Mouse (Mus musculus) mature B cell (primary cell): ENCODE data around the gene Slc22a4.
"Not testable (repeated sequence)": the region's sequence is repeated elsewhere in the genome, so short reads cannot be mapped to it uniquely, and the experiment has no call there.

Experiments
- in situ Hi-C: fragments of 300-500 bp; cut with MboI; formaldehyde crosslinking; loops from 2 replicates; pipeline ENCODE4 v1.14.3; 2019

The Slc22a4 gene

GRCm38 (mm10) chr11:54057428-54057827, 29.5 kb upstream of the Slc22a4 start:
- in situ Hi-C loops: no loop called here

GRCm38 (mm10) chr11:54056132-54056531, 28.2 kb upstream of the Slc22a4 start:
- in situ Hi-C loops: no loop called here

GRCm38 (mm10) chr11:54054257-54054656, 26.4 kb upstream of the Slc22a4 start:
- in situ Hi-C loops: no loop called here

GRCm38 (mm10) chr11:54053090-54053489, 25.2 kb upstream of the Slc22a4 start:
- in situ Hi-C loops: no loop called here

GRCm38 (mm10) chr11:54052128-54052527, 24.2 kb upstream of the Slc22a4 start:
- in situ Hi-C loops: no loop called here

GRCm38 (mm10) chr11:54051161-54051560, 23.3 kb upstream of the Slc22a4 start:
- in situ Hi-C loops: no loop called here

- in situ Hi-C loops: no loop called here
Observed at GRCm38 (mm10) chr11:54050205-54050604, 22.3 kb upstream of the Slc22a4 start.

GRCm38 (mm10) chr11:54040676-54041075, 12.8 kb upstream of the Slc22a4 start:
- in situ Hi-C loops: no loop called here

- in situ Hi-C loops: not testable (repeated sequence)
Observed at GRCm38 (mm10) chr11:54032872-54033271, 5.0 kb upstream of the Slc22a4 start.

- in situ Hi-C loops: no loop called here
Observed at GRCm38 (mm10) chr11:54028997-54029396, 1.1 kb upstream of the Slc22a4 start.

GRCm38 (mm10) chr11:54027131-54028043, 503 bp downstream of the Slc22a4 start:
- in situ Hi-C loops: no loop called here

GRCm38 (mm10) chr11:54026491-54027041, 1.3 kb downstream of the Slc22a4 start:
- in situ Hi-C loops: no loop called here

GRCm38 (mm10) chr11:54021396-54022093, 6.3 kb downstream of the Slc22a4 start:
- in situ Hi-C loops: no loop called here

- in situ Hi-C loops: no loop called here
Observed at GRCm38 (mm10) chr11:54018893-54019732, 8.8 kb downstream of the Slc22a4 start.

GRCm38 (mm10) chr11:54017596-54017995, 10.3 kb downstream of the Slc22a4 start:
- in situ Hi-C loops: no loop called here

- in situ Hi-C loops: no loop called here
Observed at GRCm38 (mm10) chr11:54016051-54016450, 11.8 kb downstream of the Slc22a4 start.

- in situ Hi-C loops: no loop called here
Observed at GRCm38 (mm10) chr11:54012961-54013360, 14.9 kb downstream of the Slc22a4 start.

GRCm38 (mm10) chr11:54011255-54011654, 16.6 kb downstream of the Slc22a4 start:
- in situ Hi-C loops: no loop called here

- in situ Hi-C loops: no loop called here
Observed at GRCm38 (mm10) chr11:54008416-54008920, 19.4 kb downstream of the Slc22a4 start.

- in situ Hi-C loops: no loop called here
Observed at GRCm38 (mm10) chr11:54007717-54008116, 20.2 kb downstream of the Slc22a4 start.

- in situ Hi-C loops: no loop called here
Observed at GRCm38 (mm10) chr11:54006901-54007300, 21.0 kb downstream of the Slc22a4 start.

- in situ Hi-C loops: not testable (repeated sequence)
Observed at GRCm38 (mm10) chr11:54006362-54006761, 21.5 kb downstream of the Slc22a4 start.
